Mouse (Mus musculus) limb, embryonic 10.5 days (tissue): ENCODE results near the gene Parp8. TPM values are rescaled to one million over a fixed set of nuclear protein-coding genes. Genes with fewer than 3 reads are reported as not detected.

Experiments used
- DNase-seq: peaks from one replicate; pipeline ENCODE4 v3.0.0-alpha.2; 2017; ENCODE audit warnings: low spot score
- H3K27ac ChIP-seq: fragments of 300-500 bp; sonication (generic); 2 replicates; pipeline ENCODE4 v1.5.1; 2016; ENCODE audit warnings: mild to moderate bottlenecking
- H3K27me3 ChIP-seq: fragments of 300-500 bp; sonication (generic); 2 replicates; pipeline ENCODE4 v1.6.1; 2016; ENCODE audit warnings: low read depth, mild to moderate bottlenecking; ENCODE audit not compliant: poor library complexity, severe bottlenecking
- H3K36me3 ChIP-seq: fragments of 300-500 bp; sonication (generic); 2 replicates; pipeline ENCODE4 v1.6.1; 2016; ENCODE audit warnings: mild to moderate bottlenecking, moderate library complexity
- H3K4me1 ChIP-seq: fragments of 300-500 bp; sonication (generic); 2 replicates; pipeline ENCODE4 v1.6.1; 2016
- H3K4me3 ChIP-seq: fragments of 300-500 bp; sonication (generic); 2 replicates; pipeline ENCODE4 v1.5.1; 2016; ENCODE audit warnings: mild to moderate bottlenecking, moderate library complexity
- H3K9me3 ChIP-seq: fragments of 300-500 bp; sonication (generic); replicated peaks from 2 replicates; pipeline ENCODE4 v1.6.1; 2016; ENCODE audit warnings: mild to moderate bottlenecking
- WGBS: fragments of 180-500 bp; shearing (Covaris S2); methylation state at CpG from one replicate; pipeline ENCODE4 v1.1.7; 2016; 5-methylcytosine and 5-hydroxymethylcytosine counted together
- polyA plus RNA-seq: library from polyadenylated mRNA; unstranded; fragments of >200 nt; fragmentation: Nextera tagmentation; extraction: Ambion mirVana; gene quantifications from 2 replicates; pipeline ENCODE4 v1.2.1, GENCODE M21; 2016

Gene Parp8
- 11.1 and 14.7 TPM in 2 replicates for polyA plus RNA-seq

- peak; percentile 81 for DNase-seq
- WGBS: 2% methylated on average over 61 of the region's 67 CpGs
Observed at GRCm38 (mm10) chr13:117025226-117026067, at the start of gene Parp8. Gene Parp8, minus strand, starts transcription at chr13:117025537.

GRCm38 (mm10) chr13:117062628-117063315 lies 37.4 kb upstream of the Parp8 start:
- H3K4me3 ChIP-seq: no peak overlapping the region
- no peaks in the 10 kb centered on the region for H3K9me3 ChIP-seq
- WGBS: 70% methylated on average over 17 of the region's 17 CpGs
- H3K36me3 ChIP-seq: no peaks in the 10 kb centered on the region
- no peaks in the 10 kb centered on the region for H3K27me3 ChIP-seq
- H3K4me1 ChIP-seq: peaks cover 4% of the 10 kb centered on the region; the same call in 1 of the 2 replicates
- DNase-seq: no peak
- H3K27ac ChIP-seq: no peak overlapping the region

More at GRCm38 (mm10) chr13:117025226-117026067, at the start of gene Parp8:
- Histone ChIP-seq H3K36me3 (no peaks in the 10 kb centered on the region), H3K9me3 (no peaks in the 10 kb centered on the region), H3K27ac (peak within 1 kb of the TSS; percentile 98), H3K4me1 (peaks cover 28% of the 10 kb centered on the region), H3K4me3 (peak within 1 kb of the TSS; percentile 85), H3K27me3 (peaks cover 18% of the 10 kb centered on the region)

GRCm38 (mm10) chr13:117056466-117056865 lies 31.1 kb upstream of the Parp8 start:
- Histone ChIP-seq H3K36me3 (no peaks in the 10 kb centered on the region), H3K4me1 (no peaks in the 10 kb centered on the region), H3K27me3 (no peaks in the 10 kb centered on the region), H3K9me3 (no peaks in the 10 kb centered on the region), H3K27ac (no peak overlapping the region), H3K4me3 (no peak overlapping the region)
- DNase-seq: no peak
- 73% methylated on average over 2 of the region's 2 CpGs for WGBS

- Histone ChIP-seq H3K4me1 (no peaks in the 10 kb centered on the region), H3K27me3 (no peaks in the 10 kb centered on the region), H3K27ac (no peak overlapping the region), H3K4me3 (no peak overlapping the region), H3K36me3 (no peaks in the 10 kb centered on the region), H3K9me3 (no peaks in the 10 kb centered on the region)
- 95% methylated on average over 7 of the region's 7 CpGs for WGBS
- DNase-seq: no peak
Observed at GRCm38 (mm10) chr13:117054811-117055496, 29.6 kb upstream of the Parp8 start.

- Histone ChIP-seq H3K36me3 (no peaks in the 10 kb centered on the region), H3K9me3 (no peaks in the 10 kb centered on the region), H3K27me3 (no peaks in the 10 kb centered on the region), H3K27ac (no peak overlapping the region), H3K4me3 (no peak overlapping the region), H3K4me1 (no peaks in the 10 kb centered on the region)
- no peak for DNase-seq
- WGBS: 85% methylated on average over 3 of the region's 3 CpGs
Observed at GRCm38 (mm10) chr13:117052748-117053147, 27.4 kb upstream of the Parp8 start.

GRCm38 (mm10) chr13:117048541-117048971 lies 23.2 kb upstream of the Parp8 start:
- Histone ChIP-seq H3K36me3 (no peaks in the 10 kb centered on the region), H3K4me1 (no peaks in the 10 kb centered on the region), H3K9me3 (no peaks in the 10 kb centered on the region), H3K27ac (no peak overlapping the region), H3K27me3 (no peaks in the 10 kb centered on the region), H3K4me3 (no peak overlapping the region)
- DNase-seq: no peak
- 89% methylated on average over 5 of the region's 5 CpGs for WGBS

- Histone ChIP-seq H3K9me3 (no peaks in the 10 kb centered on the region), H3K36me3 (no peaks in the 10 kb centered on the region)
- no peak for DNase-seq
Observed at GRCm38 (mm10) chr13:117043567-117043966, 18.2 kb upstream of the Parp8 start.

GRCm38 (mm10) chr13:117041021-117041420 lies 15.7 kb upstream of the Parp8 start:
- no peaks in the 10 kb centered on the region for H3K36me3 ChIP-seq
- no peak overlapping the region for H3K27ac ChIP-seq
- H3K9me3 ChIP-seq: no peaks in the 10 kb centered on the region
- H3K4me1 ChIP-seq: no peaks in the 10 kb centered on the region
- H3K27me3 ChIP-seq: no peaks in the 10 kb centered on the region
- H3K4me3 ChIP-seq: no peak overlapping the region
- DNase-seq: no peak

More at GRCm38 (mm10) chr13:117043567-117043966, 18.2 kb upstream of the Parp8 start:
- Histone ChIP-seq H3K27ac (no peak overlapping the region), H3K4me1 (no peaks in the 10 kb centered on the region), H3K4me3 (no peak overlapping the region), H3K27me3 (no peaks in the 10 kb centered on the region)

- Histone ChIP-seq H3K36me3 (no peaks in the 10 kb centered on the region), H3K27ac (no peak overlapping the region), H3K4me3 (no peak overlapping the region), H3K9me3 (no peaks in the 10 kb centered on the region), H3K27me3 (no peaks in the 10 kb centered on the region), H3K4me1 (no peaks in the 10 kb centered on the region)
- DNase-seq: no peak
- 87% methylated on average over 5 of the region's 5 CpGs for WGBS
Observed at GRCm38 (mm10) chr13:117036277-117036676, 10.9 kb upstream of the Parp8 start.

GRCm38 (mm10) chr13:117035121-117035520 lies 9.8 kb upstream of the Parp8 start:
- H3K27ac ChIP-seq: no peak overlapping the region
- no peak for DNase-seq
- 81% methylated on average over 2 of the region's 2 CpGs for WGBS
- no peaks in the 10 kb centered on the region for H3K9me3 ChIP-seq
- H3K27me3 ChIP-seq: no peaks in the 10 kb centered on the region
- H3K36me3 ChIP-seq: no peaks in the 10 kb centered on the region
- no peaks in the 10 kb centered on the region for H3K4me1 ChIP-seq
- H3K4me3 ChIP-seq: no peak overlapping the region

GRCm38 (mm10) chr13:117034676-117035075 lies 9.3 kb upstream of the Parp8 start:
- no peaks in the 10 kb centered on the region for H3K4me1 ChIP-seq
- H3K36me3 ChIP-seq: no peaks in the 10 kb centered on the region
- H3K27me3 ChIP-seq: no peaks in the 10 kb centered on the region
- H3K4me3 ChIP-seq: no peak overlapping the region
- no peak for DNase-seq
- 74% methylated on average over 1 of the region's 1 CpGs for WGBS
- H3K27ac ChIP-seq: no peak overlapping the region
- H3K9me3 ChIP-seq: no peaks in the 10 kb centered on the region

- Histone ChIP-seq H3K4me3 (no peak overlapping the region), H3K27ac (no peak overlapping the region), H3K9me3 (no peaks in the 10 kb centered on the region), H3K4me1 (no peaks in the 10 kb centered on the region), H3K36me3 (no peaks in the 10 kb centered on the region), H3K27me3 (no peaks in the 10 kb centered on the region)
- no peak for DNase-seq
- 89% methylated on average over 5 of the region's 5 CpGs for WGBS
Observed at GRCm38 (mm10) chr13:117033676-117034308, 8.5 kb upstream of the Parp8 start.
